Mouse (Mus musculus) gastrocnemius, adult 2 months (tissue): Measurements from ENCODE around the gene Tbx20. TPM values are rescaled to one million over a fixed set of nuclear protein-coding genes. Genes with fewer than 3 reads are reported as not detected.
A peak's percentile ranks its signal among the peaks of the same experiment; 100 is the strongest.

Source experiments
- DNase-seq: peaks from one replicate; pipeline ENCODE4 v3.0.0; 2022
- H3K27ac ChIP-seq: fragments of 200-600 bp; 2 replicates; pipeline ENCODE4 v1.8.1; 2022; ENCODE audit warnings: mild to moderate bottlenecking
- H3K4me3 ChIP-seq: fragments of 200-600 bp; 2 replicates; pipeline ENCODE4 v1.8.1; 2022; ENCODE audit warnings: mild to moderate bottlenecking, moderate library complexity
- CTCF ChIP-seq: fragments of 200-600 bp; IDR thresholded peaks from 2 replicates; pipeline ENCODE4 v1.8.1; 2022; ENCODE audit warnings: antibody characterized with exemption, mild to moderate bottlenecking, moderate library complexity
- intact Hi-C: fragments of 180-260 bp; cut with DNase I; formaldehyde crosslinking; loops from one replicate; pipeline ENCODE4 v1.15.1; 2025
- long read RNA-seq, 2 experiments: library from polyadenylated mRNA; stranded (forward); transcript quantifications; one replicate each; pipeline ENCODE4 v2.0.0; 2021
- total RNA-seq, 2 experiments: library from RNA; stranded (reverse); gene quantifications; 2 replicates each; pipeline ENCODE4 v1.2.3; 2021

The Tbx20 gene
- total RNA-seq: not detected
- long read RNA-seq, experiment 1: 0 reads
- long read RNA-seq, experiment 2: 0 reads

DNA sequence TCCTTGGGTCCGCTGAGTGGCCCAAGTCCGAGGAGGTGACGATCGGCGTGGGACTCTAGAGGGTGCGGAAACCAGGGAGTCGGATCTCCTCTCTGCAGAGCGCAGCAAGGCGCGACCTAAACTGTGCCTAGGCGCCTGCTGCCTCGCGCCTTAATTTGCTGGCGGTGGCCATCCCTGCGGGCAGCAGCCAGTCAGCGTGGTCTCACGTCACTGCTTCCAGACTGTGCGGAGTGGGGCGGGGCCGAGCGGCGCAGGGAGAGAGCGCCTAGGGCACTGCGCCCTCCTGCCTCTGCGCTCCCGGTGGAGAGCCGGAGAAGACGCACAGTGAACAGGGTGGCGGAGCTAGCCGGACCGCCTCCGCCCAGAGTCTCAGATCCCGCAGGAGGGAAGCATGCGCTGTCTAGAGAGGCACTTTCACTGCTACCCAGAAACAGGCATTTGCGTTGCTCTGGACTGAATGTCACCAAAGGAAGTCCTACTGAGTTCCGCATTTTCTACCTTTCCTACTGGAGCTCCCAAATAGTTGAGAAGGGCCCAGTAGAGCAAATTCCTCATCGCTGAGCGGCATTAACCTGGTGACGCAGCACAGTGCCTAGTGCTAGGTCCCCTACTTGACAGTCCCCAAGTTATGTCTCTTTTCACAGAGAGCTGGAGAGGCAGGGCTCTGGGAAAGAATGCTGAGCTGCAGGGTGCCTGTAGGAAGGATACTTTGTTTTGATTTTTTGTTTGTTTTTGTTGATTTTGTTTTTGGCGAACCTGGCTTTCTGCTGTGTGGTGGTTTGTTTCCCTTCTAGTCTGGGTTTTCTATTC lies at the start of gene Tbx20:
Gene Tbx20, minus strand, starts transcription at position 144 of the 810 bp plus-strand sequence.
- no peak within 1 kb of the TSS for H3K27ac ChIP-seq
- intact Hi-C loops: no loop called here

DNA sequence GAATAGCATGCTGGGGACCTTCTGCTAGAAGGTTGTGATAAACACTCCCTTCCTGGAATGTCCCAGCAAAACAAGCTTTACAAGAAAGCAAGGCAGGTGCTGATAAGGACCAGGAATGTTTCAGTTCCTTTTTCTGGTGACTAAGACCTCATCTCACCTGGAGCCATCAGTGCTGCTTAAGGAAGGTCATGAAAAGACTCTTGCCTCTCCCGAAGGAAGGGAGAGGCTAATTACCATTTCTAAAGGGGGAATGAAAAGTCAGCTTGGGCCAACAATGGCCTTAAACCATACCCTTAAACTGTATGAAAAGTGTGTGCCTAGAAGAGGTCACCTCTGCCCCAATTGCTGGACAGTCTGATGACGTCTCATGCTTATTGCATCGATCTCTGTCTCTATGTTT lies 44.4 kb upstream of the Tbx20 start:
- no peak overlapping the region for H3K4me3 ChIP-seq
- intact Hi-C loops: no loop called here
- no peak for TF ChIP-seq CTCF
- no peak overlapping the region for H3K27ac ChIP-seq
- no peak for DNase-seq

More for the DNA sequence above, at the start of gene Tbx20:
- peak within 1 kb of the TSS; percentile 43 for H3K4me3 ChIP-seq
- DNase-seq: peak; percentile 20
- TF ChIP-seq CTCF: no peak

DNA sequence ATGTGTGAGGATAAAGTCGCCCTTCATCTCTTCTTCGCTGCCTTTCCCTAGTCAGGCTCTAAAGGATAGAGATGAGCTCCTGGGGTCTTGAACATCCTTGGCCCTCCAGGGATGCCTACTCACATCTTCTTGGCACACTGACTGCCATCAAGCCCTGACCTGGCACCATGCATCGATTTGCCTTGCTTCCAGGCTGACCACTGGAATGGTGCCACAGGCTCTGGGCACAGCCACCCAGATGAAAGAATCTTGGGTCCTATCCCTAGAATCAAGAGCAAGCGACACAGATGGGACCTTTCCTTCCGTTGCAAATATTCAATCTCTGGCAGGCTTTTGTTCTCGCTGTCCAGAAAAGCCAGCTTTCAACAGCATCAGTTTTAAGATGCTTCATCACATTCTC lies 38.4 kb upstream of the Tbx20 start:
- Histone ChIP-seq H3K4me3 (no peak overlapping the region), H3K27ac (no peak overlapping the region)
- DNase-seq: no peak
- intact Hi-C loops: no loop called here
- TF ChIP-seq CTCF: no peak

DNA sequence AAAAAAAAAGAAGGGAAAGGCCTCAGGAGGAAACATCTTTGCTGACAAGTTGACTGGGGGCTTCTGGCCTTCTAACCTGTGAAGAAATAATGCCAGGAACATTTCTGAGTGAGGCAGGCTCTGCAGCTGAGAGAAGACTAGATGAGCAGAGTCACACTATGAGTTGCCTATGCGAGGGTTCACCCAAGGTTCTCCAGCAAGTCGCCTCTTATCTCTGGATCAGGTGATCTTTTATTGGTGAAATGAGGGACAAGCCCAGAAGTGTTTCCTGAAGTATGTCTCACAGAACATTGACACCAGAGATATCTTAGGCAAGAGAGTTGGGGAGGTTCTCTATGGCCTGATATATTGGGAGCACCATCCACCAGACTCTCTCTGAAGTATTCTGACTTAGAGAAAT lies 18.0 kb upstream of the Tbx20 start:
- no peak for TF ChIP-seq CTCF
- Histone ChIP-seq H3K27ac (no peak overlapping the region), H3K4me3 (no peak overlapping the region)
- intact Hi-C loops: no loop called here
- DNase-seq: no peak

DNA sequence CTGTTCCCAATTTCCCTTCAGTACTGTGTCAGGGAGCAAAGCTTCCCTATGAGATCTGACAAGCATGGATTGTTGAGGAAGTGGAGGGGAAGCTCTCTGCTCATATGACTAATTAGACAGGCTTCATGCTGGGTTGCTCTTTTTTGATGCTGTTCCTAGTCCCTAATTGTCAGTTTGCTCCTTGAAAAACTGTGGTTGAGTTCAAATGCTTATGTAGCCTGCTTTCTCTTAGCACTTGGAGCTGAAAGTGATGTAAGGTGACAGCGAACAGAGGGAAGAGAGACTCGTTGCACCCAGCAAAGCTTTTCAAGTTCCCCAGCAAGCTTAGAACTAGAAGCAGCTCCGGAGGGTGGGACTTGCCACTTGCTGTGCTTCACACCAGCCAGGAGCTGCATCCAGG lies 15.3 kb upstream of the Tbx20 start:
- no peak for DNase-seq
- intact Hi-C loops: no loop called here
- Histone ChIP-seq H3K27ac (no peak overlapping the region), H3K4me3 (no peak overlapping the region)
- TF ChIP-seq CTCF: no peak

DNA sequence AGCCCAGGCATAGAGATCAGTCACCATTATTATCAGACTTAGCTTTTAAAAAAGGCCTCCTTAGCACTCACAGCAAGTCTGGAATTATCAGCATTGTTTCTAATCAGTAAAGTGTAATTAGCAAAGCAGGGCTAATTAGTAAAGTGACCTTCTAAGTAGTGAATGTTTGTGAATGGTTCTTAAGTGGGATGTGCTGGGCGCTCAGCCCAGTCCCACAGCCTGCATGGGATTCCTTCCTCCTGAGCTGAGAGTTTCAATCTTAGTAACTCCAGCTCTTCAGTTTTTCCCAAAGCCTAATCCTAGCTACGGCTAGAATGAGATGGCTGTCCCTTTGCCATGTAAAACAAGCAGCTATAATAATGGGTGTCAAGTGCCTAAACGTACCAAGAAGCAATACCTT lies 8.2 kb upstream of the Tbx20 start:
- DNase-seq: no peak
- no peak overlapping the region for H3K27ac ChIP-seq
- TF ChIP-seq CTCF: no peak
- no peak overlapping the region for H3K4me3 ChIP-seq
- intact Hi-C loops: no loop called here

DNA sequence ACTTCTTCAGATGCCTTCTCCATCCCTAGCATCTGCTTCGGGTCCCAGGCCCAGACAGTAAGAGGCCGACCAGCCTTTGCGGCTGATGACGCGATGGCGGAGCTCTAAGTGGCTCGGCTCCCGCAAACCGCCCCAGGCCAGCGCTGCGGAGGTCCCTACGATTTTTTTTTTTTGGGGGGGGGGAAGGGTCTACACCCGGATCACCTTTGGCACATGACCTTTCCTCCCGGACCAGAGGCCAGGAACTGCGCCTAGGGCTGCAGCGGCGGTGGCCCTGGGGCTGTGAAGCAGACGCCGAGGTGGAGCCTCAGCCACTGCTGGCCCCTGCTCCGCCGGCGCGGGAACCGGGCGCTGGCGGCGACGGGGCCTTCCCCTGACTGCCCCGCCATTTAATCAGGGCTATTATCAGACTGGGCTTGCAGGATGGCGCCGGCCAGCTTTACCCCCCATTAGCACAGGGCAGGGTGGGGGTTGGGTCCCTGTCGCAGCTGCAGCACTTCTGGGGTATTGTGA lies 6.9 kb upstream of the Tbx20 start:
- intact Hi-C loops: no loop called here
- no peak for TF ChIP-seq CTCF
- no peak overlapping the region for H3K27ac ChIP-seq
- H3K4me3 ChIP-seq: peak overlapping the region; percentile 48
- DNase-seq: no peak

DNA sequence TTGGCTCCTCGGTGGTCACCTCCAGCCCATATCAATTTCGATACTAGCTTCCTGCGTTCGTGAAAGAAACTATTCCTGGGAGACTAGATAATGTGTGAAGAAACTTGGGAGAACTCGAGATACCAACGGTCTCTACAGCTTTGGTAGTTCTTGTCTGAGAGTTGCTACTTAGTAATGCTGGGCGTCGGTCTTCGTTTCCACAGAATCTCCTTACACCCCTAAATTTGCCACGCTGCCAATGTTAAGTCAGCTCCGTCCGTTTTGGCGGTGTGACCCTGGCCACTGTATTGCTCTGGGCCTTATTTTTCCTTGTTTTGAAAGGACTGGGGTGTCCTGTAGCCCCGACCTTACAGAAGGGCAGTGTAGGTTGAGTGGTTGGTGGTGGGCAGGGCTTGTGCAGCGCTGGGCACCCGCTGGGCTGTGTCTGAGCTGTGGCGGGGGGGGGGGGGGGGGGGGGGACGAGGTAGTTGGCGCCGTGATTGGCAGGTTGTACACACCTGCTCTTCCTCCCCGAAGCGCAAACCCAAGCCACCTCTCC lies 6.4 kb upstream of the Tbx20 start:
- intact Hi-C loops: no loop called here
- no peak for TF ChIP-seq CTCF
- peak overlapping the region; percentile 48 for H3K4me3 ChIP-seq
- no peak for DNase-seq
- no peak overlapping the region for H3K27ac ChIP-seq

DNA sequence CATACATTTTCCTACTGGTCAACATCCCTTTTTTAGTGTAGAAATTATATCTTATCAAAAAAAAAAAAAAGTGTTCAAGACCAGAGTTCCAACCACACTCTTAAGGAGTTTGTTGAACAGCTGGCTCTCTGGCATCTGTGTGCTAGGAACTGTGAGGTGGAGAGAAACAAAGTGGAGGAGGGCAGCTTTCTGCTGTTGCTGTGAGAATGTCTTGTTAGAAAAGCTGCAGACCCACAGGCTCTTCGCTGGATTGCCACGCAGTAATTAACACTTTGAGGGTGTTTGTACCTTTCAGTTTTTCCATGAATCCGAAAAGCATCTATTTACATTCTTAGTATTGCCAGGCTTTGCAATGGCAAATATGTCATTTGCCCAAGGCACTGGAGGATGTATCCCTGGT lies 5.9 kb upstream of the Tbx20 start:
- Histone ChIP-seq H3K4me3 (no peak overlapping the region), H3K27ac (no peak overlapping the region)
- DNase-seq: no peak
- intact Hi-C loops: no loop called here
- no peak for TF ChIP-seq CTCF

DNA sequence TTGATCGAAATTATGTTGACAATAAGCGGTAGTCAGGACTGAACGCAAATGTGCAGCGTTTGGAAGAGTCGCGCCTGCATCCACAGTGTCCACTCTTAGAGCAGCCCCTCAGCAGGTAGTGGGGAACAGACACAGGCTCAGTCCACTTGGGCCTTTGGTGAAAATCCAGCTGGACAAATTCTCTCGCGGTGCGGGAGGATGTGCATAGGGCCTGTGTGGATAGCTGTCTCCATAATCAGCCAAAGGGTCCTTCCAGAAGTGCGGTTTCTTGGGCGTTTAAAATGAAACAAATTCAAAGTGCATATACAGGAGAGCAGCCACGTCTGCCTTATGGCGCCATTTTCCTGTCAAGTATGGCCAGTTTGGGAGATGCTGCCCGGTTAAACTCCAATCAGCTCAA lies 4.5 kb upstream of the Tbx20 start:
- no peak for DNase-seq
- Histone ChIP-seq H3K4me3 (no peak overlapping the region), H3K27ac (no peak overlapping the region)
- intact Hi-C loops: no loop called here
- no peak for TF ChIP-seq CTCF

DNA sequence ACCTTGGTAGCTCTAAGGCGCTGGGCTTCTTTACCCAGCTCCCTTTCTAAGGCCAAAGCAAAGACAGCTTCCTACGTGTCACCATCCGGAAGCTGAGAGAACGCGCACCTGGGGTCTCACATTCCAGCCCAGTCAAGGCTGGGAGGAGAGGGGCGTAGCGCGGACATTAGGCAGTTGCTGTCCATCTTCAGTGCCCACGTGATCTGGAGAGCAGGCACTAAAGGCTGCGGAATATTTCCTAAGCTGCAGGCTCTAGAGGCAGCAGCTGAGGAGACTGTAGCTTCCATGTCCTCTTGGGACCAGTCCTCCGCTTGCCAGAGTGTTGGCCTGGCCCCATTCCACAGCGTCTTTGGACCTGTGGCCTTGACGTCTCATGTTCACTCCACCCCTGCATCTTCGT lies 3.9 kb upstream of the Tbx20 start:
- intact Hi-C loops: no loop called here

DNA sequence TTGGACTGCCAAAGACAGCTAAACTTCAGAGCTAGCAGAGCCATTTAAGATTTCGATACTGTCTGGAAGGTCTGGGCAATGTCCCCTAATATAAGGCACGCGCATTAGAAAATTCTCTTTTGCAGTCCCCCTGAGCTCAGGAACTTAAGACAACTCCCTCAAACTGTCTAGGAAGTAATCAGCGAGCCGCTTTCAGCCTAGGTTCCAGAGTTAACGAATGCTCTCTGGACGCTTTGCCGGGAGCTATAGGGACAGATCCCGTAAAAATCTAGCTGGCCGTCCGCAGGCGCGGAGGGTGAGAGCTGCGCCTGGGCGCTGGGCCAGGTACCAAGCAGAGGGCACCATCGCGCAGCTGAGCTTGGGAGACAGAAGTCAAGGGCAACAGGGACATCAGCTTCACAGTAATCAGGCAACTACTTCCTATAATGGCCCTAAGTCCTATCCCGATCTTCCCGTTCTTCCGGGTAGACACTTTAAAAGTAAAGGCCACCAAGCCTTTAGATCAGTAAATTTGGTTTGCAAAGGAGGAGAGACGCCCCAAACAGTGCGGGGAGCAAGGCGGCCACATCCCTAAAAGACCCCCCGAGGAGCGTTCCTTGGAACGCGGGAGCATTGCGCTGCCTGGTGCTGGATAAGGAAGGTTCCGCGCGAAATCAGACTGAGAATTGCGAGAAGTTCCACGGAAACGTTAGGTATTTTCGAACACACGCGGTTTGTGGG lies 3.2 kb upstream of the Tbx20 start:
- H3K27ac ChIP-seq: no peak overlapping the region
- no peak for DNase-seq
- no peak overlapping the region for H3K4me3 ChIP-seq
- no peak for TF ChIP-seq CTCF
- intact Hi-C loops: no loop called here

More for the DNA sequence above, 3.9 kb upstream of the Tbx20 start:
- no peak for TF ChIP-seq CTCF
- no peak for DNase-seq
- Histone ChIP-seq H3K27ac (no peak overlapping the region), H3K4me3 (no peak overlapping the region)

DNA sequence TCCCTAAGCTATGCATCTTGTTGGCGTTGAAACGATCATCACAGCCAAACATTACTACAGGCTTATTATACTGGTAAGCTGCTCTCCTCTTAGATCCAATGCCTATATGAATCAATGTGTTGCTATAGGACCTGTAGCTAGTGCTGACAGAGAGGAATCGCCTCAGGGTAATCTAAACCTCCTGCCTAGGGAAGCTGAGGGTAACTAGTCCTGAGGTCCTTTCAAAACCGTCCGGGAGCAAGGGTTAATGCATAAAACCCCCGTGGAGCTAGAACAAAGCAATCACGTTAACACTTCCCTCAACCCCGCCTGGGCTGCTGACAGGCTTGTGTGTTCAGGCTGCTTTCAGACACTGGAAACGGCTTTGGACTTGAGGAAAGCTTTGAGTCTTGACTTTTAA lies 2.4 kb upstream of the Tbx20 start:
- no peak overlapping the region for H3K4me3 ChIP-seq
- intact Hi-C loops: no loop called here
- H3K27ac ChIP-seq: no peak overlapping the region
- DNase-seq: no peak
- no peak for TF ChIP-seq CTCF
